Mouse (Mus musculus) gastrocnemius, postnatal 36 days (tissue): ENCODE data around the gene Ms4a1. TPM values are rescaled to one million over a fixed set of nuclear protein-coding genes. Genes with fewer than 3 reads are reported as not detected.
"Not testable (repeated sequence)": the region's sequence is repeated elsewhere in the genome, so short reads cannot be mapped to it uniquely, and the experiment has no call there.

Experiments used
- DNase-seq, 2 experiments: peaks; one replicate each; pipeline ENCODE4 v3.0.0; 2022
- intact Hi-C: fragments of 180-260 bp; cut with DNase I; formaldehyde crosslinking; loops from one replicate; pipeline ENCODE4 v1.15.1; 2025
- long read RNA-seq, 2 experiments: library from polyadenylated mRNA; stranded (forward); transcript quantifications; one replicate each; pipeline ENCODE4 v2.0.0; 2021
- total RNA-seq, 2 experiments: library from RNA; stranded (reverse); gene quantifications; 2 replicates each; pipeline ENCODE4 v1.2.3; 2021

The Ms4a1 gene
- total RNA-seq = not detected
- long read RNA-seq, experiment 1 = 0 reads
- long read RNA-seq, experiment 2 = 0 reads

- no peak for DNase-seq
- intact Hi-C loops = no loop called here
These were observed at the start of gene Ms4a1 for GRCm38 (mm10) chr19:11266052-11266845. Gene Ms4a1 (minus strand): TSS chr19:11266241.

- DNase-seq = no peak
- intact Hi-C loops = no loop called here
These were observed 48.3 kb upstream of the Ms4a1 start, which contains the start of gene Ms4a14 for GRCm38 (mm10) chr19:11314354-11314753. Gene Ms4a14 (minus strand): TSS chr19:11314454.

GRCm38 (mm10) chr19:11308888-11309287 lies 42.8 kb upstream of the Ms4a1 start:
- DNase-seq = no peak
- intact Hi-C loops = no loop called here

GRCm38 (mm10) chr19:11299529-11299928 lies 33.5 kb upstream of the Ms4a1 start:
- DNase-seq = not testable (repeated sequence)

GRCm38 (mm10) chr19:11298939-11299338 lies 32.9 kb upstream of the Ms4a1 start:
- intact Hi-C loops = no loop called here
- no peak for DNase-seq

More at GRCm38 (mm10) chr19:11299529-11299928, 33.5 kb upstream of the Ms4a1 start:
- intact Hi-C loops = not testable (repeated sequence)

GRCm38 (mm10) chr19:11293616-11294015 lies 27.6 kb upstream of the Ms4a1 start:
- DNase-seq, intact Hi-C loops: not testable (repeated sequence)

- intact Hi-C loops = no loop called here
- peak in 1 of 2 experiments; percentile 17 for DNase-seq
These were observed 26.9 kb upstream of the Ms4a1 start for GRCm38 (mm10) chr19:11292990-11293389.

- DNase-seq = no peak
- intact Hi-C loops = no loop called here
These were observed 17.7 kb upstream of the Ms4a1 start, which contains the start of gene Ms4a5 for GRCm38 (mm10) chr19:11283773-11284172. Gene Ms4a5 (minus strand): TSS chr19:11283873.

GRCm38 (mm10) chr19:11280223-11280622 lies 14.2 kb upstream of the Ms4a1 start:
- intact Hi-C loops = no loop called here
- DNase-seq = no peak

- intact Hi-C loops = no loop called here
- DNase-seq = no peak
These were observed 10.4 kb upstream of the Ms4a1 start for GRCm38 (mm10) chr19:11276431-11276830.

GRCm38 (mm10) chr19:11266956-11267355 lies 915 bp upstream of the Ms4a1 start:
- DNase-seq = no peak
- intact Hi-C loops = no loop called here

GRCm38 (mm10) chr19:11264602-11265185 lies 1.3 kb downstream of the Ms4a1 start:
- intact Hi-C loops = no loop called here
- no peak for DNase-seq

- DNase-seq = no peak
- intact Hi-C loops = no loop called here
These were observed 2.5 kb downstream of the Ms4a1 start for GRCm38 (mm10) chr19:11263549-11263948.

- intact Hi-C loops, DNase-seq: not testable (repeated sequence)
These were observed 3.1 kb downstream of the Ms4a1 start for GRCm38 (mm10) chr19:11262932-11263331.

GRCm38 (mm10) chr19:11261522-11261921 lies 4.5 kb downstream of the Ms4a1 start:
- no peak for DNase-seq
- intact Hi-C loops = no loop called here

GRCm38 (mm10) chr19:11244230-11244629 lies 21.8 kb downstream of the Ms4a1 start:
- intact Hi-C loops = no loop called here
- no peak for DNase-seq

GRCm38 (mm10) chr19:11242560-11242959 lies 23.5 kb downstream of the Ms4a1 start:
- intact Hi-C loops = no loop called here
- DNase-seq = no peak

GRCm38 (mm10) chr19:11235820-11236219 lies 30.2 kb downstream of the Ms4a1 start:
- no peak for DNase-seq
- intact Hi-C loops = no loop called here

GRCm38 (mm10) chr19:11234921-11235735 lies 30.9 kb downstream of the Ms4a1 start:
- intact Hi-C loops = no loop called here
- DNase-seq = no peak

GRCm38 (mm10) chr19:11234244-11234643 lies 31.8 kb downstream of the Ms4a1 start:
- DNase-seq = no peak
- intact Hi-C loops = no loop called here

GRCm38 (mm10) chr19:11232348-11232747 lies 33.7 kb downstream of the Ms4a1 start, which contains the start of gene Ms4a12:
Gene Ms4a12 (minus strand): TSS chr19:11232448.
- intact Hi-C loops = no loop called here
- no peak for DNase-seq
